Mouse (Mus musculus) Patski (cell line): ENCODE data around the gene Car5a. TPM values are rescaled to one million over a fixed set of nuclear protein-coding genes. Genes with fewer than 3 reads are reported as not detected.

Source experiments
- ATAC-seq: fragments of 100-300 bp; one replicate; pipeline ENCODE4 v1.8.0; 2021
- CTCF ChIA-PET: fragments of 350-600 bp; sonication (Branson Sonifier 250); formaldehyde crosslinking; loops from one replicate; lab custom pipeline; 2022; ENCODE audit warnings: inconsistent platforms; lab: Charles Lee
- POLR2A ChIA-PET: fragments of 350-600 bp; sonication (Branson Sonifier 250); formaldehyde crosslinking; loops from one replicate; lab custom pipeline; 2022; ENCODE audit warnings: antibody characterized with exemption, inconsistent platforms; lab: Charles Lee
- DNase-seq: peaks from one replicate; pipeline ENCODE4 v3.0.0-alpha.2; 2011; ENCODE audit warnings: low read depth, low spot score
- H3K27me3 ChIP-seq: fragments of 371-371 bp; one replicate; pipeline ENCODE4 v1.5.1; 2021
- CTCF ChIP-seq: fragments of 100-300 bp; IDR thresholded peaks from one replicate; pipeline ENCODE4 v1.5.1; 2021
- in situ Hi-C: fragments of 300-500 bp; cut with MboI; formaldehyde crosslinking; loops from 3 replicates; pipeline ENCODE4 v1.11.1; 2018; ENCODE audit warnings: low pct_unique_long_range_greater_than_20kb, mixed read lengths
- polyA plus RNA-seq: library from polyadenylated mRNA; unstranded; gene quantifications from one replicate; pipeline ENCODE4 v1.2.3, GENCODE M21; 2021

Gene Car5a
- polyA plus RNA-seq, 1 experiment from 2014 or later = not detected

GRCm38 (mm10) chr8:121926266-121926665 lies 18.4 kb downstream of the Car5a start:
- POLR2A ChIA-PET = no interaction called here
- no peak for ATAC-seq

DNA sequence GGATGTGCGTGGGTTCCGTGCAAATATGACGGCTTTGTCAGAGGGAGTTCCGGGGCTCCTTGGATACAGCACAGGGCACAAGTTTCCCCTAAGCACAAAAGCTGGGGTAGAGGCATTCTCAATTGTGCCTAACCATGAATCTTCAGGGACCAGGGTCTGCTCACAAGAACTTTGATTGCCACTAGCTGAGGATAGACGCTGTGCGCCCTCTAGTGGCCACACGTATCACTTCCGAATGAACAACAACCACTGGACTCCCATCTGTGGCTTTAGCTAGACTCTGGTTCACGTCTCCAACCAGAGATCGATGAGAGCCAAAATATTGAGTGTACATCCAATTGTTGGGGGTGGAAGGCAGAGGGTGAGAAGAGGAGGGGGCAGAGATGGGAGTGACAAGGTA lies 19.1 kb downstream of the Car5a start:
- TF ChIP-seq CTCF = peak; percentile 92
- ATAC-seq = peak; percentile 42
- in situ Hi-C loops = loop anchor here (25.0 kb wide), 1 partner anchor 213 kb away; no protein-coding TSS in a partner anchor
- CTCF ChIA-PET = interaction anchor here (0.8 to 3.4 kb wide), 14 partner anchors 9 to 219 kb away, joined by 3 to 31 read pairs (median 4); no protein-coding TSS in a partner anchor
- POLR2A ChIA-PET = no interaction called here
- H3K27me3 ChIP-seq = no peaks in the 10 kb centered on the region
- DNase-seq = no peak

More at GRCm38 (mm10) chr8:121926266-121926665, 18.4 kb downstream of the Car5a start:
- DNase-seq = no peak
- in situ Hi-C loops = loop anchor here (25.0 kb wide), 1 partner anchor 214 kb away; no protein-coding TSS in a partner anchor
- no peak for TF ChIP-seq CTCF
- no peaks in the 10 kb centered on the region for H3K27me3 ChIP-seq
- CTCF ChIA-PET = interaction anchor here (0.8 to 3.4 kb wide), 14 partner anchors 9 to 218 kb away, joined by 3 to 31 read pairs (median 4); no protein-coding TSS in a partner anchor

DNA sequence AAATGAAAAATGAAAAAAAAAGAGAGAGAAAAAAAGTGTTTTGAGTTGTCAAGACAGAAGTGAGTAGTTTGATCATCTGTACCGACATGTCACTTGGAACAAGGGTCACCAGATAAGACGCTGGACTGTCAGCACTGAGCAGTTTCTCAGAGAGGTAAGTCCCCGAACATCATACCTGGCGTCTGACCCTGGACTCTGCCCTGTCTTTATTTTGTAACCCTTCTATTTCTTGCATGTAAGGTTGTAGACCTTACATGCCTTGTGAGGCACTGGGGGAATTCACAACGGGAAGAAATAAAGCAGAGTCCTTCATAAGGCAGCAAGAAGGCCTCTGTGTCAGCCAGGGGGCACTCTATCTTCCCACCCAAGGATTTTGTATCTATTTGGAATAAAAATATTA lies 20.0 kb downstream of the Car5a start:
- ChIA-PET POLR2A (no interaction called here), CTCF (interaction anchor here (2.1 to 3.4 kb wide), 2 partner anchors 16 to 74 kb away, joined by 19 to 31 read pairs; no protein-coding TSS in a partner anchor)
- H3K27me3 ChIP-seq = no peaks in the 10 kb centered on the region
- ATAC-seq = no peak
- no peak for TF ChIP-seq CTCF
- DNase-seq = no peak
- in situ Hi-C loops = loop anchor here (25.0 kb wide), 1 partner anchor 212 kb away; no protein-coding TSS in a partner anchor

- ChIA-PET POLR2A (no interaction called here), CTCF (interaction anchor here (1.0 to 3.0 kb wide), 4 partner anchors 11 to 71 kb away, joined by 3 to 19 read pairs (median 4); no protein-coding TSS in a partner anchor)
- H3K27me3 ChIP-seq = no peaks in the 10 kb centered on the region
- ATAC-seq (no peak), DNase-seq (no peak)
- TF ChIP-seq CTCF = no peak
- in situ Hi-C loops = no loop called here
Measured at GRCm38 (mm10) chr8:121922101-121922500, 22.6 kb downstream of the Car5a start.

- in situ Hi-C loops = no loop called here
- no peak for TF ChIP-seq CTCF
- ChIA-PET POLR2A (no interaction called here), CTCF (interaction anchor here (1.0 to 3.0 kb wide), 3 partner anchors 12 to 71 kb away, joined by 3 to 19 read pairs (median 5); no protein-coding TSS in a partner anchor)
- no peak for ATAC-seq
- DNase-seq = no peak
- no peaks in the 10 kb centered on the region for H3K27me3 ChIP-seq
Measured at GRCm38 (mm10) chr8:121921582-121921981, 23.1 kb downstream of the Car5a start.

GRCm38 (mm10) chr8:121919731-121920130 lies 25.0 kb downstream of the Car5a start:
- H3K27me3 ChIP-seq = no peaks in the 10 kb centered on the region
- in situ Hi-C loops = no loop called here
- ChIA-PET POLR2A (no interaction called here), CTCF (interaction anchor here (1.2 to 2.3 kb wide), 2 partner anchors 10 to 62 kb away, joined by 3 to 12 read pairs; no protein-coding TSS in a partner anchor)
- no peak for DNase-seq
- TF ChIP-seq CTCF = no peak
- ATAC-seq = peak; percentile 65

GRCm38 (mm10) chr8:121919158-121919557 lies 25.5 kb downstream of the Car5a start:
- ATAC-seq (no peak), DNase-seq (no peak)
- POLR2A ChIA-PET = interaction anchor here (1.0 kb wide), 1 partner anchor 11 kb away, joined by 5 read pairs; no protein-coding TSS in a partner anchor
- TF ChIP-seq CTCF = no peak
- no peaks in the 10 kb centered on the region for H3K27me3 ChIP-seq
- in situ Hi-C loops = no loop called here
- CTCF ChIA-PET = interaction anchor here (1.2 to 2.3 kb wide), 2 partner anchors 10 to 62 kb away, joined by 3 to 12 read pairs; no protein-coding TSS in a partner anchor

DNA sequence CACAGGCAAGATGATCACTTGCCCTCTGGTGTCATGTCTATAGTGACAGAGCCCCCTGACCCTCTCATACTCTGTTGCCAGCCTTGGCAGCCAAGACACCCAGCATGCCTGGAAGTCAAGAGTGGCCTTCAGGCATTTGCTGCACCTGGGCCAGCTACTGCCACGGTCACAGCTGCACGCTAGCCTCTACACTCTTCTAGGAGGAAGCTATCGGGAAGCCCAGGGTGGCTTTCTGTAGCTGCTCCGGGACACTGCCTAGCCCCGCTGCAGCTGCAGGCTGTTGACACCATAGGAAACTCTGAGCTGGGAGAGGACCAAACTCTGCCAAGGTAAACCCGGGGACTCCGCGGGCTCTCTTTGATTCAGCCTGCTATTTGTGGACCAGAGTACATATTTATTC lies 31.3 kb downstream of the Car5a start:
- in situ Hi-C loops = no loop called here
- no peak for TF ChIP-seq CTCF
- CTCF ChIA-PET = interaction anchor here (1.2 to 7.3 kb wide), 2 partner anchors 22 to 61 kb away, joined by 4 to 111 read pairs; no protein-coding TSS in a partner anchor
- no peaks in the 10 kb centered on the region for H3K27me3 ChIP-seq
- POLR2A ChIA-PET = no interaction called here
- DNase-seq = no peak
- no peak for ATAC-seq

DNA sequence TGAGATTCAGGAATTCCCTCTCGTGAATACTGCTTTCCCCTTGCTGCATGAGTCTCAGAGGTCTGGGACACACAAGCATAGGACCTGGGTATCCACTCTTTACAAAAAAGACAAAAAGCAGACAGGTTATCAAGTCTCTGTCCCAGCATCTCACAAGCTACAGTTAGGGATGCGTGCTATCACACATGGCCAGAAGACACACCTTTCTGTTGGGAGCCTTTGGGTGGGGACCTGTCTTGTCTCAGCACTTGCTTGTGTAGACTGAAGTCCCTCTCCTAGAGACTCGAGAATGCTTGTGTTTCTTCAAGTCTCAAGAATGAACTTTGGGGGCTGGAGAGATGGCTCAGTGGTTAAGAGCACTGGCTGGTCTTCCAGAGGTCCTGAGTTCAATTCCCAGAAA lies 31.9 kb downstream of the Car5a start:
- ATAC-seq = no peak
- in situ Hi-C loops = no loop called here
- no peak for DNase-seq
- POLR2A ChIA-PET = no interaction called here
- no peak for TF ChIP-seq CTCF
- CTCF ChIA-PET = interaction anchor here (1.2 to 7.3 kb wide), 2 partner anchors 22 to 60 kb away, joined by 4 to 111 read pairs; no protein-coding TSS in a partner anchor
- H3K27me3 ChIP-seq = no peaks in the 10 kb centered on the region

- no peak for ATAC-seq
- in situ Hi-C loops = no loop called here
- no peak for TF ChIP-seq CTCF
- ChIA-PET CTCF (interaction anchor here (1.0 to 7.3 kb wide), 3 partner anchors 19 to 60 kb away, joined by 3 to 111 read pairs (median 4); no protein-coding TSS in a partner anchor), POLR2A (interaction anchor here (0.9 kb wide), 1 partner anchor 61 kb away, joined by 3 read pairs; no protein-coding TSS in a partner anchor)
- no peaks in the 10 kb centered on the region for H3K27me3 ChIP-seq
- DNase-seq = no peak
Measured at GRCm38 (mm10) chr8:121911987-121912386, 32.7 kb downstream of the Car5a start.

DNA sequence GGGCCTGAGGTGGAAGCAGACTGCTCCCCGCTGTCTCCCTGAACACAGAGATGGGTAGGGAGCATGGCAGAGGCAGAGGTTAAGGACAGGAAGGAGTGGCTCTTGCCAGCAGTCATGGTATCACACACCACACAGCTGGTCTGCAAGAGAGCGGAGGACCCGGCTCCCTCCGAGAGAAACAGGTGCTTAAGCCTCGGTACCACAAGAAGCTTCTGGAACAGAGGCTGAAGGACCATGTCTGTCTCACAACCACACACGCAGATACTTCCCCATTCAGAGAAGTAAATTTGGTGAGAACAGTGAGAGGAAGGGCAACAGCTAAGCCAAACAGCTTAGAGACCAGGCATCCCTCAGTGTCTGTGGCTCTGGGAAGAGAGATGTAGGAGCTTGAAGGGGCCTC lies 33.3 kb downstream of the Car5a start:
- POLR2A ChIA-PET = interaction anchor here (0.9 kb wide), 1 partner anchor 60 kb away, joined by 3 read pairs; no protein-coding TSS in a partner anchor
- ATAC-seq (no peak), DNase-seq (no peak)
- in situ Hi-C loops = no loop called here
- no peak for TF ChIP-seq CTCF
- H3K27me3 ChIP-seq = no peaks in the 10 kb centered on the region
- CTCF ChIA-PET = interaction anchor here (1.0 to 7.3 kb wide), 4 partner anchors 19 to 59 kb away, joined by 3 to 111 read pairs (median 5); no protein-coding TSS in a partner anchor
